Mouse (Mus musculus) activated CD4-positive, CD25-positive, alpha-beta regulatory T cell, adult 4 months (primary cell): ENCODE data around the gene Fam241a. TPM values are rescaled to one million over a fixed set of nuclear protein-coding genes. Genes with fewer than 3 reads are reported as not detected.

Experiments
- ATAC-seq: one replicate; pipeline ENCODE4 v1.8.0; 2017
- polyA plus RNA-seq, 2 experiments: library from polyadenylated mRNA; unstranded; fragments of 100-300 nt; shearing (Covaris generic); gene quantifications; one replicate each; pipeline ENCODE4 v1.2.1; 2017

The Fam241a gene
- 1 to 10 TPM; 4.0 to 7.2 TPM for polyA plus RNA-seq

GRCm38 (mm10) chr3:127895792-127896541 lies at the start of gene Fam241a:
Gene Fam241a, minus strand, starts transcription at chr3:127896324.
- ATAC-seq, result peak; percentile 59

DNA sequence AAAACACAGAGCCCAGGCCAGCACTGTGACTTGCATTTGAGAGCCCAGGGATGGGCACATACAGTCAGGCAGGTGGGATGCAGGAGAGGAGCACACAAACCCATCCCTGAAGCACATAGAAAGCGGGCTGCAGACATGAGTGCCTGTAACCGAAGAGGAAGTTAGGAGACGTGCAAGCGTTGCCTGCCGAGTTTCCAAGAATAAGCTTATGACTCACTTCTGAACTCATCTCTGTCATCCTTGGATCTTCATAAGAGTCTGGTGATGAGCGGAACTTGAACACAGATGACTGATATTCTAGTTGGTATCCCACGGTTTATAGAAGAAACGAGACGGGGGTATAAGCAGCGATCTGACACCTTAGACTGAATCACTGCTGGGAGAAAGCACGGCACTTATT lies 36.3 kb upstream of the Fam241a start:
- ATAC-seq, result no peak

DNA sequence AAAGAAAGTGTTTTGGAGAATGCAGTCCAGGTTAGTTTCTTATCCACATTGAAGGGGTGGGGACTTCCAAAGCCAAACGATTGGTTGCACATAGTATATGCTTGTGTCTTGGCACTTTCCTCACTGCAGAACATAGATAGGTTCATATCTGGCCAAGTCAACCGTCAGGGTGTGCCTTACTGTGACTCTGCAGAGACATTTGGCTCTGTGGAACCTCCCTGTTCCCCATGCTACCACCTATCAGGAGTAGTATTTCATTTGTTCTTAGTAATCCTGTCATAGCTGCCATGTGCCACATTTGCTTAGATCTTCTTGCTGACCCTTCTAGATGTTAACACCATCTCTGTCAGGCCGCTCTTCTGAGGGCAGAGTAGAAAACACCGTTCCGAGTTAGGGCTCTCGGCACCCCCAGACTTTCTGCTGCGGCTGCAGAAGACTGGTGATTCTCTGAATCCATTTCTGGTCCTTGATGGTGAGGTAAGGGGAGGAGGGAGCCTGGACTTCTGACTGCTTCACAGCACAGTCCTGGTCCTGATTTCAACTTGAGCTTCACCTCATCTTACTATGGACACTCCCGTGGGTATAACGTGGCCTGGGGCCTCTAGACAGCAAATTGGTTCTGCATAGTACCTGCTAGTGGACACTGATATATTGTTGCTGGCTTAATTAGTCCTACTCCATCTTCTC lies 34.3 kb upstream of the Fam241a start:
- ATAC-seq, result no peak

- no peak for ATAC-seq
These were observed 33.8 kb upstream of the Fam241a start for GRCm38 (mm10) chr3:127929921-127930320.

DNA sequence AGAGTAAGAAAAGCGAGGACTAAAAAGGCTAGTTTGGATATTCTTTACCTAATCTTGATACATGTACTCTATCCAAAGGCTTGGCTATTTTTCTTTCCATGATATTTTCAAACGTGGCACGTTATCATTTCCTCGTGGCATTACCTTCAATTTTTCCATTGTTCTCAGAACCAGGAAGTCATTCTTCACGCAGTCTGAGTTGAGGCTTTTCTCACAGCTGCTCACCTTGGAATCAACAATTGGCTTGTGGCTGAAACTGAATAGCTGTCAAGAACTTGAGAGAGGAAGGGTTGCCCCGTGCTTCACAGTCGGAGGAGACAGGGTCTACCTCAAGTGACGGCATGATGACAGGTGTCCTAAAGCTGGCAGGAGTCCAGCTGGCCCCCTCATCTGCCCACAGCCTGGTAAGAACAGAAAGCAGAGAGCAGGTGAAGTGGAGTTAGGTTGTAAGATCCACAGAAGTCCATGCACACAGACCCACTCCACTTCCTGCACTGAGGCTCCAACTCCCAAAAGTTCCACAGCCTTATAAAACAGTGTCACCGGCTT lies 30.6 kb upstream of the Fam241a start:
- no peak for ATAC-seq

GRCm38 (mm10) chr3:127924464-127924863 lies 28.3 kb upstream of the Fam241a start:
- peak; percentile 65 for ATAC-seq

DNA sequence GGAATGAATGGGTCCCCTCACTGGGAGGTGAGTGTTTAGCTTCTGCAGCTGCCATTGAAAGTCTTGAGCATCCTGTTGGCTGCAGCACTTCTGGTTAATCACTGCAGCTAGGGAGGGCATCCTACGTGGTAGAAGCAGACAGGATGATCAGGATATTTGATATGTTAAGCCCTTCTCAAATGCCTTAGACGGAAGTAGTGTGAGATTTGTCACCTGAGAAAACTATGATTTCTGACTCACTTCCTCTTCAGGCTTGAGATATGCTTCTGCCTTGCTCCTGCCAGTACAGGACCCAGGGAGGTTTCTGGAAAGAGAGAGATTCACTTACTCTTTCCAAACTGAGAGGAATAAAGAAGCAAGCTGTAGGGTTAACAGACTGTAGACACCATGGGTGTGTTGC lies 27.1 kb upstream of the Fam241a start:
- ATAC-seq, result no peak

DNA sequence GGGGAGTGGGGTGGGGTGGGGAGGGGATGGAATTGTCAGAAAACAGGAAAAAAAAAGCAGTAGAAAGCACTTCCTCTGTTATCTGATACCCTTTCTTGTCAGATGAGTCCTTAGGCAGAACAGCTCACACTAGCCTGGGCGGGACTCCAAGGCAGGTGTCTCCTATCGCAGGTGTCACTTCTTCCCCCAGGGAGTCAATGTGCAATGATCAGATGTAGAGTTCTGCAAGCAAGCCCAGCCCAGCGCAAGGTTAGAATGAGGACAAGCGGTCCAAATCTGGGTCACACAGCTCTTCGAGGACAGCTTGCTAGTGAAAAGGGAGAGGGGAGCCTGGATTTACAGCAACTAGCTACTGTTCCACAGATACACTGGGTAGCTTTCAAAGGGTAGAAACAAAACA lies 26.0 kb upstream of the Fam241a start:
- no peak for ATAC-seq

DNA sequence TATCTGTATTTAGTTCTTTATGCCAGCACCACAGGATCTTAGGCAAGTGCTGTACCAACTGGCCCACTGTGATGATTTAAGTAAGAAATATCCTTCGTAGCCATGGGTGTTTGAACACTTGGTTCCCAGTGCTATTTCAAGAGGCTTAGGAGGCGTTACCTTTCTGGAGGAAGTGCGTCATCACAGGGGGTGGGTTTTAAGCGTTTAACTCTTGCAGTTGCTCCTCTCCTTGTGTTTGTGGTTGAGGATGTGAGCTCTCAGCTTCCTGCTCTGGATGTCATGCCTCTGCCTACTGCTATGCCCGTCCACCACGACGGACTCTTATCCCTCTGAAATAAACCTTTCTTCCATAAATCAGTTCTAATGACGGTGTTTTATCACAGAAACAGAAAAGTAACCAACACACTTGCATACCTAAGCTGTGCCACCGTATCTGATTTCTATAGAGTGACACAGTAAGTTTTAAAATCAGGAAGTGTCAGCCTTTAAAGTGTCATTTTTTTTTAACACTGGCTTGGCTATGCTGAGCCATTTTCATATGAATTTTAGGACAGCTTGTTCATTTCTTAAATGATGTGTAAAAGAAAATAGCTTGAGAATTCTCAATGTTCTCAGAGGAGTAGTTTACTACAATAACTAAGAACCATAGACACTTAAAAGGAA lies 22.0 kb upstream of the Fam241a start:
- ATAC-seq, result peak; percentile 66

DNA sequence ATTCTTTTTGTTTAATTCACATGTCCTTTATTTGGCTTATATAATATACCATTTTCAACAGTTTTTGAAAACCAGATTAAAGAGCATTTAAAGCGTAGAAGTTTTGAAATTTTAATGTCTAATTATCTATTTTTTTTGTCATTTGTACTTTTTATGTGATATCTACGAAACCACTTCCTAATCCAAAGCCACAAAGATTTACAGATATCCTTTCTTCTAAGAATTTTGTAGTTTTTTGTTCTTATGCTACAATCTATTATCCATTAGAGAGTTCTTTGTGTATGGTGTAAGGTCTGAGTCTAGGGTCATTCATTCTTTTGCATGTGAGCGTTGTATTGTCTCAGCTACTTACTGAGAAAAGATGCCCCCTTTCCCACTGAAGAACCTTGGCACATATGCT lies 21.4 kb upstream of the Fam241a start:
- no peak for ATAC-seq

GRCm38 (mm10) chr3:127915656-127916334 lies 19.7 kb upstream of the Fam241a start:
- ATAC-seq, result no peak

- no peak for ATAC-seq
These were observed 18.0 kb upstream of the Fam241a start for GRCm38 (mm10) chr3:127913885-127914709.

- no peak for ATAC-seq
These were observed 13.8 kb upstream of the Fam241a start for GRCm38 (mm10) chr3:127909941-127910340.

GRCm38 (mm10) chr3:127894981-127895779 lies 944 bp downstream of the Fam241a start:
- peak; percentile 20 for ATAC-seq

GRCm38 (mm10) chr3:127893902-127894301 lies 2.2 kb downstream of the Fam241a start:
- ATAC-seq, result no peak

DNA sequence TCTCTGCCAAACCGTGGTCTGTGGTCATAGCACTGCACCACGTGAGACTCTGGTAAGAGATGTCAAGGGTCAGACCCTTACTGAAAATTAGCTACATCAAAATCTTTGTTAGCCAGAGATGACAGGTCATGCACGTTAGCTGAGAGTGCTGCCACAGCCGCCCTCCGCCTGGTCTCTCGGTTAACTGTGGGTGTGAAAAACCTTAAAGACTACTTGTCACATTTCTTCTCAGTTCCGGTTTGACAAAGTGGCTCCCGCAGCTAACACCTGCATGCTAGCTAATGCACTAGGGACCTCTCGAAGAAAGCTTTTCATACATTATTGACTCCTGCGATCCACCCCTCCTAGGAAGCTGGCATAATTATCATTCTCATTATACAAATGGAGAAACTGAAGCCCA lies 4.2 kb downstream of the Fam241a start:
- no peak for ATAC-seq

DNA sequence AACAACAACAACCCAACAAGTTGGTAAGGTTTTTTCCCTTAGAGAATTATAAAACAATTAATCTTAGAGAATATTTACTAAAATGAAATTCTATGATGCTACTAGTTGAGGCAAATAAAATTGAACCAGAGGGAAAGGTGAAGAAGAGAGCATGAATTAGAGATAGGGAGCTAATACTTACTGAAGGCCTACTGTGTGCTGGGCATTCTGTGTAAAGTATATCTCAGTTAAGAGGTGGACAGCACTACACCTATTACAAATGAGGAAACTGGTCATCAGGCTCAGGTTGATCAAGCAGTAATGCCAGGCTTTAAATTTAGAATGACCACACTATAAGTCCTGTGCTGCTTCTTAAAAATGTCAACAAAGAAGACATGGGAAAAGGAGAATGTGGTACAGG lies 6.1 kb downstream of the Fam241a start:
- no peak for ATAC-seq

- no peak for ATAC-seq
These were observed 6.6 kb downstream of the Fam241a start for GRCm38 (mm10) chr3:127889570-127889969.

DNA sequence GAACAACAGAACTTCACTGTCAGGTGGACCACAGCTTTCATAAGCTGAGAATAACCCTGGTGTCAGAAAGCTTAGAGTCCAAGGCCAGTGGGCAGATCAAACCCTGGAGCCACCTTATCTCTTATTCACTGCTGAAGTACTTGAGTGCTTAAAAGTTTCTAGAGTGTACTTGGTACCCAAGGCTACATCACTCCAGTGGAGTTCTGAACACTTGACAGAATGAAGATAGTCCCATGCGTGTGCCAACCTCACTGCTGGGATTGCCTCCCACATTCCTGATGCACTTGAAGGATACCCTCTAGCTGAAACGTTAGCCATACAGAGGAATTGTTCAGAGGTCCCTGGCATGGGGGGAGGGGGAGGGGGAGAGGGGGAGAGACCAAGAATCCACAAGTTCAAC lies 14.4 kb downstream of the Fam241a start:
- no peak for ATAC-seq

GRCm38 (mm10) chr3:127879968-127880367 lies 16.2 kb downstream of the Fam241a start:
- ATAC-seq, result no peak

GRCm38 (mm10) chr3:127875509-127875908 lies 20.6 kb downstream of the Fam241a start:
- peak; percentile 65 for ATAC-seq
